8 mouse cellular contexts compared by ENCODE assay signal in genomic region chr3:98382246-98382939, GRCm38 (mm10). TPM values are rescaled to one million over a fixed set of nuclear protein-coding genes. Genes with fewer than 3 reads are reported as not detected.
DNase-seq lines count a peak whose midpoint lies in the region; ATAC-seq and TF ChIP-seq lines count a peak whose summit lies in the region.

Zfp697 (plus strand) TSS chr3:98382461.

- WGBS in liver, embryonic 16.5 days (ENCODE audit: insufficient replicate concordance): under 1% methylated on average over 42 of the region's 42 CpGs
- under 1% methylated on average over 42 of the region's 42 CpGs for WGBS in neural tube, embryonic 14.5 days

- peaks cover 0 to 5% of the 10 kb centered on the region in 2 experiments; a peak in 1 of 4 replicates for H3K4me1 ChIP-seq in ES-E14 (ENCODE audit: control insufficient read depth in 2 of 2, insufficient read depth in 2 of 2, low read length in 2 of 2, poor library complexity in 1 of 2)
- H3K4me1 ChIP-seq in liver, embryonic 16.5 days (ENCODE audit: control insufficient read depth, low read depth, low read length): no peaks in the 10 kb centered on the region
- H3K4me1 ChIP-seq in neural tube, embryonic 14.5 days (ENCODE audit: control insufficient read depth, insufficient read depth, low read length): 0 out of 2 replicates have a peak, but pooled peaks cover 11% of the 10 kb centered on the region

- H3K9me3 ChIP-seq in ES-E14 (ENCODE audit: control insufficient read depth, insufficient read depth, low read depth, low read length): no peaks in the 10 kb centered on the region
- no peaks in the 10 kb centered on the region for H3K9me3 ChIP-seq in liver, embryonic 16.5 days (replicated peaks; ENCODE audit: control insufficient read depth, low read length)
- no peaks in the 10 kb centered on the region for H3K9me3 ChIP-seq in neural tube, embryonic 14.5 days (ENCODE audit: control insufficient read depth, low read length)

- H3K4me2 ChIP-seq in liver, embryonic 16.5 days (ENCODE audit: low read depth, low read length): peak within 1 kb of the TSS; percentile 48
- peak within 1 kb of the TSS; percentile 85 for H3K4me2 ChIP-seq in neural tube, embryonic 14.5 days (ENCODE audit: low read depth, low read length)

- in situ Hi-C loops in ES-E14 (cut with MboI; ENCODE audit: low sequenced_read_pairs in 2 of 2, unreplicated experiment in 2 of 2): no loop called here

- peak; percentile 75 for ATAC-seq in liver, embryonic 16.5 days (ENCODE audit: low read depth)
- ATAC-seq in neural tube, embryonic 14.5 days (ENCODE audit: low read depth): peak; percentile 95

- peaks cover 17% of the 10 kb centered on the region for H3K27me3 ChIP-seq in liver, embryonic 16.5 days (ENCODE audit: control insufficient read depth, insufficient read depth, low read depth, low read length)
- no peaks in the 10 kb centered on the region for H3K27me3 ChIP-seq in neural tube, embryonic 14.5 days (ENCODE audit: control insufficient read depth, insufficient read depth, low read length)

- intact Hi-C loops in heart, postnatal 25 days (cut with DNase I): loop anchor here (5.0 kb wide), 1 partner anchor 35 kb away; no protein-coding TSS in a partner anchor

- no peaks in the 10 kb centered on the region for H3K36me3 ChIP-seq in ES-E14 (ENCODE audit: control insufficient read depth, insufficient read depth, low read length, poor library complexity, severe bottlenecking)
- no peaks in the 10 kb centered on the region for H3K36me3 ChIP-seq in liver, embryonic 16.5 days (ENCODE audit: control insufficient read depth, insufficient read depth)
- H3K36me3 ChIP-seq in neural tube, embryonic 14.5 days (ENCODE audit: control insufficient read depth, insufficient read depth, low read length): no peaks in the 10 kb centered on the region

- H3K9ac ChIP-seq in ES-E14 (ENCODE audit: insufficient read depth, low read depth, low read length, poor library complexity, severe bottlenecking): peak within 1 kb of the TSS; percentile 69
- H3K9ac ChIP-seq in liver, embryonic 16.5 days (ENCODE audit: low read depth, low read length): peak within 1 kb of the TSS; percentile 53
- H3K9ac ChIP-seq in neural tube, embryonic 14.5 days (replicated peaks; ENCODE audit: low read depth, low read length): peak within 1 kb of the TSS; percentile 94

- no peak for DNase-seq in ES-E14 (ENCODE audit: low read depth, low spot score)
- peak; percentile 91 to 93 for DNase-seq in cerebellum, adult 18-20 months
- peak; percentile 78 for DNase-seq in forelimb bud, embryonic 11.5 days (ENCODE audit: low read depth, low spot score)
- peak; percentile 60 for DNase-seq in heart, postnatal 25 days (ENCODE audit: low spot score)
- DNase-seq in layer of hippocampus, adult 11-12 months (ENCODE audit: low spot score): peak; percentile 83
- DNase-seq in urinary bladder, postnatal 25 days (ENCODE audit: low spot score): peak; percentile 52

- H3K27ac ChIP-seq in ES-E14 (ENCODE audit: insufficient read depth, low read depth, low read length, poor library complexity, severe bottlenecking): no peak within 1 kb of the TSS
- H3K27ac ChIP-seq in liver, embryonic 16.5 days (ENCODE audit: low read length): no peak within 1 kb of the TSS
- H3K27ac ChIP-seq in neural tube, embryonic 14.5 days (ENCODE audit: low read depth, low read length): peak within 1 kb of the TSS; percentile 91

- H3K4me3 ChIP-seq in ES-E14 (ENCODE audit: insufficient read depth in 1 of 2, low read depth in 1 of 2, low read length in 2 of 2, poor library complexity in 1 of 2, severe bottlenecking in 1 of 2): peak within 1 kb of the TSS; percentile 82 to 98
- H3K4me3 ChIP-seq in liver, embryonic 16.5 days (ENCODE audit: low read depth, low read length): peak within 1 kb of the TSS; percentile 60
- H3K4me3 ChIP-seq in neural tube, embryonic 14.5 days (ENCODE audit: low read depth, low read length): peak within 1 kb of the TSS; percentile 94

TF ChIP-seq in ES-E14, 5 proteins besides CTCF, POLR2A, EP300 and RAD21:
- TF ChIP-seq MAFK (IDR thresholded peaks at IDR 0.05; ENCODE audit: insufficient read depth, low read depth, low read length) (no peak), ZNF384 (IDR thresholded peaks at IDR 0.05; ENCODE audit: low read depth, low read length) (no peak), HCFC1 (IDR thresholded peaks at IDR 0.05; ENCODE audit: borderline replicate concordance, insufficient read depth, low read length) (0 out of 2 replicates have a peak, but pooled peaks have one; percentile 31)

RNA-seq across cellular contexts. Expression of gene Zfp697, which starts in this region (rescaled TPM):
- total RNA-seq in ES-E14 (2012; rRNA removed): 2.1 and 3.4 TPM in 2 replicates
- total RNA-seq in heart, postnatal 25 days (2021): 1 to 10 TPM; 5.6 to 6.8 TPM
- 2.0 and 2.1 TPM in 2 replicates for polyA plus RNA-seq in liver, embryonic 16.5 days (2015; fragmentation: Nextera tagmentation; extraction: Ambion mirVana)
- polyA plus RNA-seq in neural tube, embryonic 14.5 days (2014; fragmentation: Nextera tagmentation; extraction: Ambion mirVana): 21.7 and 28.9 TPM in 2 replicates
